Mouse (Mus musculus) natural killer cell, adult 2 months (primary cell): Measurements from ENCODE around the gene Tbr1.

Experiments used
- DNase-seq, 2 experiments: peaks; one replicate each; pipeline ENCODE4 v3.0.0; 2022; ENCODE audit warnings: low spot score in 2 of 2

Gene Tbr1

GRCm38 (mm10) chr2:61811507-61812421 lies 9.0 kb downstream of the Tbr1 start:
- DNase-seq, result no peak

DNA sequence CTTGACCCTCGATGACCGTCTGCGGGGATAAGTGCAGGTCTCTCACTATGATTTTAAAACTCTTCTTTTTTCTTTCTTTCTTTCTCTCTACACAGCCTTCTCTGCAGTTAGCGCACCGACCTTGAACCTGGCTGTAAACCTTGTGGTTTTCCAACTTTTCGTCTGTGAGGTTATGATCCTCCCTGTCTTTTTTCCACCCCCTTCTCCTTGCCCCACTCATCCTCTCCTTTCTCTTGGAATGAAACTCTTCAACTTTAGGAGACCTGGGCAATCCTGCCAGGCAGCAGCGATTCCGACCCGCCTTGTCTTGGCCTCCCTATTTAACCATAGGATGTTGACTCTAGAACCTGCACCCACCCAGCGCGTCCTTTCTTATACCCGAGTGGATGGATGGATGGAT lies 9.8 kb downstream of the Tbr1 start:
- no peak for DNase-seq

DNA sequence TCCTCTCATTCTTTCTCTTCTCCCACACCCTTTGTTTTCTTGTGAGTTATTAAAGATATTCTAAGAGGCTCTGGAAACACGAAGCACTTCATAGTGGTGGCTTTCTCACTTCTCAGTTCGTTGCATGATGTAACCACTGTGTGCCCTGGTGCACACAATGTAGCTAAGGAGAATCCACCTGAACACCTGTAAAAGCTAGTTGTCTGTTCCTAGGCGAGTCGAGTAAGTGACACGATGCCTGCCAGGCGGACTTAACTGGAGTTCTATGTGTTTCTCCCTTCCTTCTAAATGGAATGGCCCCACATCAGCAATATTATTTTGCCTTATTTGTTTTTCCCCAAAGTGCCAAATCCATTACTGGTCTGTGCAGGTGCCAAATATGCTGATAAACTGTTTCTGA lies 10.4 kb downstream of the Tbr1 start:
- DNase-seq, result no peak

DNA sequence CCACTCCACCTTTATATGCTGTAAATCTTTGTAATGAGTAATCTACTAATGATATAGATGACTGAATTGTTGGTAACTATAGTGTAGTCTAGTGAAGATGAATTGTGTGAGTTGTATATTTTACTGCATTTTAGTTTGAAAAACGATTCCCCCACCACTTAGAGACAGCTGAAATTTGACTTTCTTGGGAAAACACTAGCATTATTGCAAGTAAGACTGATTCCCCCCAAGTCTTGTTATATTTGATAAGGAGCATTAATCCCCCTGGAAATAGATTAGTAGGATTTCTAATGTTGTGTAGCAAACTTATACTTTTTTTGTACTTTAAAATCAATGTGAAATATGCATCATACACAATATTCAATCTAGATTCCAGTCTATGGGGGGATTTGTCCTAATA lies 10.8 kb downstream of the Tbr1 start:
- no peak for DNase-seq

DNA sequence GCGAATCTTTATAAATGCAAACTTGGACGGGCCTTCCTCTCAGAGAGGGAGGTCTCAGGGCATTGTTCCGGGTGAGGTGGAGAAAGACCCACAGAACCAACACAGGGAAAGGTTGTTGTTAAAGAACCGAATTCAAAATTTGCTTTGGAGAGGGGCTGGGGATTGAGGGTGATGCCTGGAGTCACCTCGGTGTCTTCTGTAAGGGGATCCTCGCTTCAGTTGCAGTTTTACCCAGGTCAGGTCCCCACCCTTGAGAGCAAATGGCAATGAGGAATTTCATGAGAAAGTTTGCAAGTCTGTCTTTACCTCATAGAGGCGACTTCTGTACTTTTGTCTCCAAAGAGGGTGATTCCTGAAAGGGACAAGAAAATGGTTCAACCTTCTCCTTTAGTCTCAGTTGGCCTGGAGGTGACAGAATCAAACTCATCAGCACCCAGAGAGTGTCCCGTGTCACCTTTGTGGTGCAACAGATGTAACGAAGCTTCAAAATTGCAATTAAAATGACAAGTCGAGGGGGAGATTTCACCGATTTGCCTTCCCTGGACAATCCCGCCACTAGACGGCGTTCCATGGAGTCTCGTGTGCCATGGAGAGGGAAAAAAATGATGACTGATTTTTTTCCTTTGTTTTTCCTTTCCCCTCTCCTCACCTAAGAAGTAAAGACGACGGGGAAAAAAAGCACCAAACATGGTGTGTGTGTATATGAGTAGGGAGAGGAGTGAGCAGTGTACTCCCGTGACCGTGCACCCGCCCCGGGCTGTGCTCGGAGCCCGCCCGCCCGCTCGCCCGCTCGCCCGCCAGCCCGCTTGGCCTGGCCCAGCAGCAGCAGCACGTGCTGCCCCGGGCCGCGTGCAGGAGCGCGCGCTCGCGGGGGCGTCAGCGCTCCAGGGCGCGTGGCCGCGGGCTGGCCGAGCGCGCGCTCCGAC lies 12.1 kb downstream of the Tbr1 start:
- no peak for DNase-seq

DNA sequence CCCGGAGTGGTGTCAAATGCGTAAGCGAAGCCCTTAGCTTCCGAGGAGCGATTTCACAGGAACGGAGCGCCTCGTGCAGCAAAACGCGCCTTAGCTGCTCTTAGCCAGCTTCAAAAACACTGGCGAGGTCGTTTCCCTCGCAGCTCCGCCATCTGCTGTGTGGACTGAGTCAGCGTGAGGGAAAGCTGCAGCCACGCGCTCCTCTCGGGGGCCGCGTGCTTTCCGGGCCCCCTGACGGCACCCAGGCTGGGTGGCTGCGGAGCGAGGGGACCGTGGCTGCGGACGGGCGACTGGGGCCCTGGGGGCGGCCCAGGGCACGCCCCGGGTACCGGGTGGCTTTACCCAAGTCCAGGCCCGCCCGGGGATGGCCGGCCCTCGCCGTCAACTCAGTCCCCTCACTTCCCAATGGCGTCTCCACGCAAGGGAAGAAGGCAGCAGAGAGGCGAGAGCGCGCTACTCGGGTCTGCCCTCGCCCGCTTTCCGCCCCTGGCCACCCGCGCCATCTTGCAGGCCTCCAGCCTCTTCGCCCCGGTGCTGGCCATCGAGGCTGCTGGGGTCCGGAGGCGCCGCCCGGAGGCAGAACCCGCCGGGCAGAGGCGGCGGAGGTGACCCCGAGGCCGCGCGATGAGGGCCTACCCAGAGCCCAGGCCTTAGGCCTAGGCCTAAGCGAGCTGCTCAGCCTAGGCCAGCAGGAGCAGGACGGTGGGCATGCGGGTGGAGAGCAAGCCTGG lies 13.0 kb downstream of the Tbr1 start:
- no peak for DNase-seq

GRCm38 (mm10) chr2:61818197-61818596 lies 15.5 kb downstream of the Tbr1 start:
- DNase-seq, result no peak

GRCm38 (mm10) chr2:61820203-61820602 lies 17.5 kb downstream of the Tbr1 start:
- no peak for DNase-seq

DNA sequence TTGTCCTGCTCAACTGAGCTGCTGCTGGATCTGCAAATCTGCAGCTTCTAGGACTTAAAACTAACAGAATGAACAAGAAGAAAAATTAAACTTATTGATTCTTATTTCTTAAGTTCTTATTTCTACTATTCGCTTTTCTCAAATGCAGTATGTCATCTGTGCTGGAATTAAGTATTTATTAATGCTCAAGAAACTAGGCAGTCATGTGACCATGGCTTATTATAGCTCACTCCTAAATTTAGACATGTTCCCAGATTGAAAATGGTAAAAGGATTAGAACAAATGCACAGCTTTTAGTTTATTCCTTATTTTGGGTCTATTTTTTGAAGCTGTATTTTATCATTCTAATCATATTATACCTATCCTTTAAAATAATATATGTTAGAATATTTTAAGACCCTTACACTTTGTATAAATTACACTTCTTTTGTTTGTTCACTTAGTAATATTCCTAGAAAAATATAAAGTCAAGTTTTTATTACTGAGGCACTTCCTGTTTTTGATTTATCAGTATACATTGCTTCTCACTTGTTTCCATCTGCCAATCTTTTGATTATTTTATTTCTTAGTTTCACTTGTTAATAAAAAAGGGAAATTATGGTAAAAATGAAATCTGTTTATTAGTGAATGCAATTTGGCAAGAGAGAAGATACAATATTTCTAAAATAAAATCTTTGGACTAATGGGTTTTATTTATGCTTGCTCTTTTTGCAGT lies 20.9 kb downstream of the Tbr1 start:
- no peak for DNase-seq

- DNase-seq, result no peak
Observed at GRCm38 (mm10) chr2:61837243-61837806, 34.6 kb downstream of the Tbr1 start.
